Mouse (Mus musculus): Measurements from ENCODE around the gene Cypt1. TPM values are rescaled to one million over a fixed set of nuclear protein-coding genes. Genes with fewer than 3 reads are reported as not detected.

Gene Cypt1
- not detected in 2 replicates for polyA plus RNA-seq (2014; fragmentation: Nextera tagmentation; extraction: Ambion mirVana)

DNA sequence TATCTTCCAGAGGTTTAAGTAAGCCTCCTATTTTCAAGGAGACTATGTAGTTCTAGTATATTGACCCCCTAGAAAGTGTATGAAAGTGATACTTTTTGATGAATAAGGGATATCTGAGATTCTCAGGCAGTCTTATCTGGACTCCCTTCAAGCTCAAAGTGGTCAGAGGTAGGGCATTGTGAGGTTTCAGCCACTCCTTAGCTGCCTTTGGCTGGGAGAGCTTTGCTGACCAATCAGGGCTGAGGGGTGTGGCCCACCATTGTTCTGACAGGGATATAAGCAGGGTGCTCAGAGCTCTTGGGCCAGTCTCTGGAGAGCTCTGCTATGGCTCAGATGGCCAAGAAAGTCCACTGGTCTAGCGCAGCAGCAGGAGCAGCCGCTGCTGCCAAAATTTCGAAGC lies at the start of gene Cypt1:
TSS of gene Cypt1 (plus strand) at position 301 of the 400 bp plus-strand sequence.
- no peak within 1 kb of the TSS for H3K4me3 ChIP-seq (ENCODE audit: low read depth, low read length)
- H3K36me3 ChIP-seq (ENCODE audit: control insufficient read depth, insufficient read depth, low read length), result no peaks in the 10 kb centered on the region
- no peaks in the 10 kb centered on the region for H3K27me3 ChIP-seq (ENCODE audit: control insufficient read depth, insufficient read depth, low read length)
- H3K4me1 ChIP-seq (replicated peaks; ENCODE audit: control insufficient read depth, insufficient read depth, low read length), result no peaks in the 10 kb centered on the region
- no peak within 1 kb of the TSS for H3K27ac ChIP-seq (ENCODE audit: low read depth, low read length)
- no peak for DNase-seq (ENCODE audit: low spot score)
- ATAC-seq (replicated peaks; ENCODE audit: low FRiP score), result no peak
- no peak within 1 kb of the TSS for H3K9ac ChIP-seq (ENCODE audit: low read length)
- WGBS, result 88% methylated on average over 3 of the region's 3 CpGs
- H3K4me2 ChIP-seq (ENCODE audit: low read depth, low read length, severe bottlenecking), result no peak within 1 kb of the TSS
- H3K9me3 ChIP-seq (ENCODE audit: control insufficient read depth, low read length), result no peaks in the 10 kb centered on the region

DNA sequence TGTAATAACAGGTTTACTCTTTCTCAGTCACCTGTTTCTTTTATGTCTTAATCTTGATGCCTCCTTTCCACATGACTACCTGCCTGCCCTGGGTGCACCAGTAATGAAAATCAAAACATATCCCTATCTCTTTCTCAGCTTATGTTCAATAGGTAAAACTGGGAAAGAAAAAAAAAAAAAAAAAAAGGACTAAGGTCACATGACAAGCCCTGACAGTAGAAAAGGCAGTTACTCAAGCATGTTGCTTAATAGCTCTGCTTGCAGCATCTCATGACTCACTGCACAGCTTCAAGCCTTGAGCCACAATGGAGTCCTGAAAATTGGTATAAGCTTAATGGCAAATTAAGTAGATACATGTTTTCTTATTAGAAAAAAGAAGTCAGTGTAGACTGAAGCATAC lies 24.1 kb downstream of the Cypt1 start:
- H3K36me3 ChIP-seq (ENCODE audit: control insufficient read depth, insufficient read depth, low read length), result no peaks in the 10 kb centered on the region
- H3K9me3 ChIP-seq (ENCODE audit: control insufficient read depth, low read length), result no peaks in the 10 kb centered on the region
- no peak for DNase-seq (ENCODE audit: low spot score)
- no peak overlapping the region for H3K4me2 ChIP-seq (ENCODE audit: low read depth, low read length, severe bottlenecking)
- H3K27ac ChIP-seq (ENCODE audit: low read depth, low read length), result no peak overlapping the region
- H3K9ac ChIP-seq (ENCODE audit: low read length), result no peak overlapping the region
- no peak overlapping the region for H3K4me3 ChIP-seq (ENCODE audit: low read depth, low read length)
- H3K27me3 ChIP-seq (ENCODE audit: control insufficient read depth, insufficient read depth, low read length), result no peaks in the 10 kb centered on the region
- H3K4me1 ChIP-seq (replicated peaks; ENCODE audit: control insufficient read depth, insufficient read depth, low read length), result no peaks in the 10 kb centered on the region
- no peak for ATAC-seq (replicated peaks; ENCODE audit: low FRiP score)

DNA sequence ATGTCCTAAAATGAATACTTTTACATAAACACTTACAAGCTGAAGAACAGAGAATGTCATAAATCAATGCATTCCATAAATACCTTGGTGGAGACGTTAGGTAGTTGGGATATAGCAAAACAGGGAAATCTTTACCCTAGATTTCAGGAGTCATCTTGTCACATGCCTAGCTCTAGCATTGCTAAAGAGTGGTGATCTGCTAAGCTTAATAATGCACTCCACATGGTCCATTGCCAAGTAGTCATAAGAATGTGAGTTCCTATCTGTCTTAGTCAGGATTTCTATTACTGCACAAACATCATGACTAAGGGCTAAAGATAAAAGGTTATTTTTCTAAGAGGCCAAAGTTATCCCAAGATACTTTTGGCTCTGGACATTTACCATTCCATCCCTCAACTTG lies 34.4 kb downstream of the Cypt1 start:
- Histone ChIP-seq H3K4me2 (ENCODE audit: low read depth, low read length, severe bottlenecking) (no peak overlapping the region), H3K36me3 (ENCODE audit: control insufficient read depth, insufficient read depth, low read length) (no peaks in the 10 kb centered on the region), H3K27me3 (ENCODE audit: control insufficient read depth, insufficient read depth, low read length) (no peaks in the 10 kb centered on the region), H3K4me1 (replicated peaks; ENCODE audit: control insufficient read depth, insufficient read depth, low read length) (no peaks in the 10 kb centered on the region), H3K27ac (ENCODE audit: low read depth, low read length) (no peak overlapping the region), H3K4me3 (ENCODE audit: low read depth, low read length) (no peak overlapping the region), H3K9ac (ENCODE audit: low read length) (no peak overlapping the region), H3K9me3 (ENCODE audit: control insufficient read depth, low read length) (no peaks in the 10 kb centered on the region)
- WGBS, result 71% methylated on average over 1 of the region's 1 CpGs
- no peak for DNase-seq (ENCODE audit: low spot score)
- no peak for ATAC-seq (replicated peaks; ENCODE audit: low FRiP score)

DNA sequence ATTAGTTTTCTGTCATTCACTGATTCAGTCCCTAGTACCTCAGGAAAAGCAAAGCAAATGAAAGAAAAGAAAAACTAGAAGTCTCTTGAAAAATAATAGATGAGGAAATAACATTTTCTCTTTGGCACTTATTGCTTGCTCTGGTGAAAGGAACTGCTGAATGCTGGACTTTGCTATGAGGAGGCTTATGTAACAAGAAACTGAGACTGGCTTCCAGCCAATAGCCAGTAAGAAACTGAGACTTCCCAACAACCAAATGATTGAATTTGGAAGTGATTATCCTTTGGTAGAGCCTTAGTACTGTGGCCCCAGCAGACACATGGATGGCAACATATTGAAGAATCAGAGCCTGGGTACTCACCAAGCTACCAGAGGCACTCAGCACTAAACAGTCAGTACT lies 35.8 kb downstream of the Cypt1 start:
- no peaks in the 10 kb centered on the region for H3K4me1 ChIP-seq (replicated peaks; ENCODE audit: control insufficient read depth, insufficient read depth, low read length)
- no peak for ATAC-seq (replicated peaks; ENCODE audit: low FRiP score)
- DNase-seq (ENCODE audit: low spot score), result no peak
- no peaks in the 10 kb centered on the region for H3K36me3 ChIP-seq (ENCODE audit: control insufficient read depth, insufficient read depth, low read length)
- no peaks in the 10 kb centered on the region for H3K9me3 ChIP-seq (ENCODE audit: control insufficient read depth, low read length)
- no peak overlapping the region for H3K27ac ChIP-seq (ENCODE audit: low read depth, low read length)
- H3K9ac ChIP-seq (ENCODE audit: low read length), result no peak overlapping the region
- H3K4me2 ChIP-seq (ENCODE audit: low read depth, low read length, severe bottlenecking), result no peak overlapping the region
- no peaks in the 10 kb centered on the region for H3K27me3 ChIP-seq (ENCODE audit: control insufficient read depth, insufficient read depth, low read length)
- H3K4me3 ChIP-seq (ENCODE audit: low read depth, low read length), result no peak overlapping the region

Other genes starting within 250 kb of the Cypt1 start
- 11.9 and 13.0 TPM in 2 replicates for gene Maoa, start 96.8 kb downstream of the Cypt1 start, polyA plus RNA-seq (2014; fragmentation: Nextera tagmentation; extraction: Ambion mirVana)